Mouse (Mus musculus): ENCODE measurements around the gene Lmntd2. TPM values are rescaled to one million over a fixed set of nuclear protein-coding genes. Genes with fewer than 3 reads are reported as not detected.
A peak's percentile ranks its signal among the peaks of the same experiment; 100 is the strongest.

Gene Lmntd2
- polyA plus RNA-seq, 1 experiment from 2014 or later, result 3.3 TPM

DNA sequence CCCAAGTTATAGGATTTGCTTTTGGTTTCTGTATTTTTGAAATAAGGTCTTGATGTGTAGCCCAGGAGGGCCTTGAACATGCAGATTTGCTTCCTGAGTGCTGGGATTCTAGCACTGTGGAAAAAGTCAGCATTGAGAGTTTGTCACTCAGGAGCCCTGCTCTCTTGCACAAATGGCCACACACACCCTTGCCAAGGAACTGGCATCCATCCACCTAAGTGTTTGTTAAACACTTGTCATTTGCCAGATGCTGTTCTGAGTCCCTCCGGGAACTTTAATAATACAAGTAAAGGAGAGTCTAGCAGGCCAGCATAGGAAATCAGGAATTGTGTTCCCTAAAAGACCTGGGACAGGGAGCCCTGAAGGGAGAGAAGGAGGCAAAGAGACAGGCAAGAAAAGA lies 44.6 kb downstream of the Lmntd2 start:
- no peak overlapping the region for H3K9ac ChIP-seq (ENCODE audit: low read length)

DNA sequence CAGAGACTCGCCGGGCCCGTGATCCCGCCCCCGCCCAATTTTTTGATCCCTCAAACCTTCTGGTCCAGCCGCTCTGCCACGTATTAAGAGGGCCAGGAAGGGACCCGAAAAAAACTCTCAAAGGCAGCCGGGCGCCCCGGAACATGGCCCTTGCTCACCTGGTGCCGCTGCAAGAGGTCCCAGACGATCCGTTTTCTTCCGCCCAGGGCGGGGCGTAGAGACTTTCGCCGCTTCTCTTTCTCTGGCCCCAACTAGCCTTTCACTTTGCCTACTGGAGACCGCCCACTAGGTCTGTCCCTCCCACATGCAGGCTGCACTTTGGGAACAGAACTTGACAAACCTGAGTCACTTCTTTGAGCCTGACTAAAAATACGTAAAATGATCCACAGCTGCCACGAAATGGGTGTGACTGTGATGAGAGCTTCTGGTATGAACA lies 45.3 kb downstream of the Lmntd2 start:
- H3K27ac ChIP-seq (ENCODE audit: low read depth, low read length), result no peak overlapping the region
- DNase-seq (ENCODE audit: low spot score) (no peak), ATAC-seq (replicated peaks; ENCODE audit: low FRiP score) (no peak)
- H3K36me3 ChIP-seq (ENCODE audit: control insufficient read depth, insufficient read depth, low read length), result no peaks in the 10 kb centered on the region
- peak overlapping the region; percentile 69 for H3K9ac ChIP-seq (ENCODE audit: low read length)
- peak overlapping the region; percentile 63 for H3K4me2 ChIP-seq (ENCODE audit: low read depth, low read length, severe bottlenecking)
- 2% methylated on average over 22 of the region's 22 CpGs for WGBS
- H3K27me3 ChIP-seq (ENCODE audit: control insufficient read depth, insufficient read depth, low read length), result no peaks in the 10 kb centered on the region
- H3K4me1 ChIP-seq (replicated peaks; ENCODE audit: control insufficient read depth, insufficient read depth, low read length), result peaks cover 16% of the 10 kb centered on the region; the same call in 1 of the 2 replicates
- H3K4me3 ChIP-seq (ENCODE audit: low read depth, low read length), result peak overlapping the region; percentile 33
- H3K9me3 ChIP-seq (ENCODE audit: control insufficient read depth, low read length), result no peaks in the 10 kb centered on the region

More for the DNA sequence above, 44.6 kb downstream of the Lmntd2 start:
- 84% methylated on average over 1 of the region's 1 CpGs for WGBS
- Histone ChIP-seq H3K27me3 (ENCODE audit: control insufficient read depth, insufficient read depth, low read length) (no peaks in the 10 kb centered on the region), H3K9me3 (ENCODE audit: control insufficient read depth, low read length) (no peaks in the 10 kb centered on the region), H3K27ac (ENCODE audit: low read depth, low read length) (no peak overlapping the region), H3K36me3 (ENCODE audit: control insufficient read depth, insufficient read depth, low read length) (no peaks in the 10 kb centered on the region), H3K4me3 (ENCODE audit: low read depth, low read length) (no peak overlapping the region), H3K4me1 (replicated peaks; ENCODE audit: control insufficient read depth, insufficient read depth, low read length) (peaks cover 16% of the 10 kb centered on the region; the same call in 1 of the 2 replicates), H3K4me2 (ENCODE audit: low read depth, low read length, severe bottlenecking) (no peak overlapping the region)
- ATAC-seq (replicated peaks; ENCODE audit: low FRiP score), result no peak
- no peak for DNase-seq (ENCODE audit: low spot score)

DNA sequence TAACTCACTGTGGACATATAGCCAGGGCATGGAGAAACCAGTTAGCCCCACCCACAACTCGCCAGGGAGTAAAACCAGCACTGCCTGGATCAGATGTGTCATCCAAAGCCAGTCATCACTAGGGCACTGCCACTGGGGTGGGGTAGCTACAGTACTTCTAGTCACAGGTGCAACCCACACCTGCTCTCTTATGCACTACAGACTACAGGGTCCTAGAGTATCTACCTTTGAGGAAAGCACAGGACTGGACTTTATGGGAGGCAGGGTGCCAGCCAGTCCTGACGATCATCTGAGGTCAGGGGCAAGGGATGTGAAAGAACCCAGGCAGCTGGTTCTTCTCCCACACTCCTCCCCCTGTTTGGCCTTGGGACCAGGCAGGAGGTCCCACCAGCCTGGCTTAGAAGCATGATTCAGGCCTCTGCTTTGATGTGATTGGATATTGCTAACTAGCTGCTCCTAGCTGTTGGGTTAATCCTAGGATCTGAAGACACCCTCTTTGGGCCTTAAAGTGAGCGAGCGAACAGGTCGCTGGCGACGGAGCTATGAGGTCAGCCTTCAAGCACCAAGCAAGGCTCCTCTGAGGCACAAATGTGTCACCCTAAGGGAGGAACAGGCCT lies 45.9 kb downstream of the Lmntd2 start:
- no peak for DNase-seq (ENCODE audit: low spot score)
- peak overlapping the region; percentile 69 for H3K9ac ChIP-seq (ENCODE audit: low read length)
- WGBS, result 24% methylated on average over 7 of the region's 7 CpGs
- H3K27me3 ChIP-seq (ENCODE audit: control insufficient read depth, insufficient read depth, low read length), result no peaks in the 10 kb centered on the region
- H3K9me3 ChIP-seq (ENCODE audit: control insufficient read depth, low read length), result no peaks in the 10 kb centered on the region
- H3K36me3 ChIP-seq (ENCODE audit: control insufficient read depth, insufficient read depth, low read length), result no peaks in the 10 kb centered on the region
- no peak for ATAC-seq (replicated peaks; ENCODE audit: low FRiP score)
- H3K27ac ChIP-seq (ENCODE audit: low read depth, low read length), result no peak overlapping the region
- peaks cover 16% of the 10 kb centered on the region; the same call in 1 of the 2 replicates for H3K4me1 ChIP-seq (replicated peaks; ENCODE audit: control insufficient read depth, insufficient read depth, low read length)
- peak overlapping the region; percentile 33 for H3K4me3 ChIP-seq (ENCODE audit: low read depth, low read length)
- peak overlapping the region; percentile 63 for H3K4me2 ChIP-seq (ENCODE audit: low read depth, low read length, severe bottlenecking)

DNA sequence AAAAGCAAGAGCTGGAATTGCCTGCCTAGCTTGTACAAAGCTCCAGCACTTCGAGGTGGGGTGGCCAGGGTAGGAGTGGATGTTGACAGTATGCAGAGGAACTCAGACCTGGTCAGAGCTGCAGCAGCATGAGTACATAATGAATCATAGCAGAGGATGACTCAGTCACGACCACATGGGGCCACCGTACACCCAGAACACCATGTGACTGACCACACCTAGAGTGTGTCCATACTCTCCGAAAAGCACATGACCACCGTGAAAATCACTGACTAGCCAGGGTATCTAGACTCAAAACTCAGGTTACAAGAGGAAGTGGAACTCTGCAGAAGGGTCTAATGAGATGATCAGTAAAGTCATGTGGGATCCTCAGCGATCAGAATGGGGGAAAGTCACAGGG lies 49.0 kb downstream of the Lmntd2 start:
- no peaks in the 10 kb centered on the region for H3K27me3 ChIP-seq (ENCODE audit: control insufficient read depth, insufficient read depth, low read length)
- WGBS, result 91% methylated on average over 6 of the region's 6 CpGs
- H3K4me1 ChIP-seq (replicated peaks; ENCODE audit: control insufficient read depth, insufficient read depth, low read length), result peaks cover 14% of the 10 kb centered on the region; the same call in 1 of the 2 replicates
- no peak overlapping the region for H3K4me2 ChIP-seq (ENCODE audit: low read depth, low read length, severe bottlenecking)
- H3K9ac ChIP-seq (ENCODE audit: low read length), result no peak overlapping the region
- no peaks in the 10 kb centered on the region; the same call in 1 of the 2 replicates for H3K36me3 ChIP-seq (ENCODE audit: control insufficient read depth, insufficient read depth, low read length)
- DNase-seq (ENCODE audit: low spot score) (no peak), ATAC-seq (replicated peaks; ENCODE audit: low FRiP score) (no peak)
- H3K27ac ChIP-seq (ENCODE audit: low read depth, low read length), result no peak overlapping the region
- H3K4me3 ChIP-seq (ENCODE audit: low read depth, low read length), result no peak overlapping the region
- H3K9me3 ChIP-seq (ENCODE audit: control insufficient read depth, low read length), result no peaks in the 10 kb centered on the region

DNA sequence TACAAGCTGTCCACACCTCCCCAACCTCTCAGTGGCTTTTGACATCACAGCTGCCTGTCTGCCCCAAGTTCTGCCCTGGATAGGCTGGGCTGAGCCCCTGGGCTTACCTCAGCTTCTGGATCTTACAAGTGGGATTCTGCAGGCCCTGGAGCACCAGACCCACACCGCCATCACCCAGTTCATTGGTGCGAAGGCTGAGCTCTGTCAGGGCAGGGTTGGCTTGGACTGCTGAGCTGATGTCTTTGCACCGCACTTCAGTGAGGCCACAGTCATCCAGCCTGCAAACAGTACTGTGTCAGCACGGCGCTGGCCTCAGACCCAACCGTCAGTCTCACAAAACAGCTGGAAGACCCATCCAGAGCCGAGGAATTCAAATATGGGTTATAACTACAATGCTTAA lies 49.5 kb downstream of the Lmntd2 start:
- WGBS, result 93% methylated on average over 7 of the region's 7 CpGs

More for the DNA sequence above, 49.5 kb downstream of the Lmntd2 start:
- ATAC-seq (replicated peaks; ENCODE audit: low FRiP score) (no peak), DNase-seq (ENCODE audit: low spot score) (no peak)
- no peak overlapping the region for H3K9ac ChIP-seq (ENCODE audit: low read length)
- H3K27ac ChIP-seq (ENCODE audit: low read depth, low read length), result no peak overlapping the region
- H3K9me3 ChIP-seq (ENCODE audit: control insufficient read depth, low read length), result no peaks in the 10 kb centered on the region
- no peaks in the 10 kb centered on the region for H3K27me3 ChIP-seq (ENCODE audit: control insufficient read depth, insufficient read depth, low read length)
- peaks cover 14% of the 10 kb centered on the region; the same call in 1 of the 2 replicates for H3K4me1 ChIP-seq (replicated peaks; ENCODE audit: control insufficient read depth, insufficient read depth, low read length)
- H3K4me3 ChIP-seq (ENCODE audit: low read depth, low read length), result no peak overlapping the region
- H3K36me3 ChIP-seq (ENCODE audit: control insufficient read depth, insufficient read depth, low read length), result no peaks in the 10 kb centered on the region; the same call in 1 of the 2 replicates
- no peak overlapping the region for H3K4me2 ChIP-seq (ENCODE audit: low read depth, low read length, severe bottlenecking)

MicroRNAs within 50 kb of the gene (microRNA counts, 519-probe panel; counts per million panel counts)
- 5,209 counts per million, percentile 61 among the panel's probes with 10 or more counts for microRNA mmu-miR-210

Small RNAs within 50 kb of the gene (microRNA-seq; reads per million reads assigned to microRNA genes)
- 1,321 reads per million, percentile 71 among the genes with 10 or more reads in this experiment for gene Mir210 (ENCODE audit: insufficient number of aligned reads)

Other genes with a start within 250 kb of the Lmntd2 start
- gene Ifitm1, start 246.9 kb downstream of the Lmntd2 start, polyA plus RNA-seq (2014; fragmentation: Nextera tagmentation; extraction: Ambion mirVana), result 5.6 and 8.1 TPM in 2 replicates
- 9.4 and 9.7 TPM in 2 replicates for gene Ifitm3, start 203.3 kb downstream of the Lmntd2 start, polyA plus RNA-seq (2014; fragmentation: Nextera tagmentation; extraction: Ambion mirVana)
- gene Ifitm6, start 196.2 kb downstream of the Lmntd2 start, polyA plus RNA-seq (2014; fragmentation: Nextera tagmentation; extraction: Ambion mirVana), result not detected in 2 replicates
- not detected in 2 replicates for gene Gm17387, start 184.9 kb downstream of the Lmntd2 start, polyA plus RNA-seq (2014; fragmentation: Nextera tagmentation; extraction: Ambion mirVana)
- 22.3 and 23.5 TPM in 2 replicates for gene B4galnt4, start 153.0 kb downstream of the Lmntd2 start, polyA plus RNA-seq (2014; fragmentation: Nextera tagmentation; extraction: Ambion mirVana)
- 1.1 and 1.9 TPM in 2 replicates for gene Pkp3, start 135.9 kb downstream of the Lmntd2 start, polyA plus RNA-seq (2014; fragmentation: Nextera tagmentation; extraction: Ambion mirVana)
- 1.2 and 1.8 TPM in 2 replicates for gene Sigirr, start 113.5 kb downstream of the Lmntd2 start, polyA plus RNA-seq (2014; fragmentation: Nextera tagmentation; extraction: Ambion mirVana)
- 0.21 and 0.39 TPM in 2 replicates for gene Ano9, start 96.3 kb downstream of the Lmntd2 start, polyA plus RNA-seq (2014; fragmentation: Nextera tagmentation; extraction: Ambion mirVana)
- 70.9 and 75.3 TPM in 2 replicates for gene Ptdss2, start 91.7 kb downstream of the Lmntd2 start, polyA plus RNA-seq (2014; fragmentation: Nextera tagmentation; extraction: Ambion mirVana)
- gene Rnh1, start 41.2 kb downstream of the Lmntd2 start, polyA plus RNA-seq (2014; fragmentation: Nextera tagmentation; extraction: Ambion mirVana), result 56.7 and 65.2 TPM in 2 replicates
- gene Hras, start 20.1 kb downstream of the Lmntd2 start, polyA plus RNA-seq (2014; fragmentation: Nextera tagmentation; extraction: Ambion mirVana), result 87.5 and 116 TPM in 2 replicates
- 14.0 and 16.1 TPM in 2 replicates for gene Lrrc56, start 19.9 kb downstream of the Lmntd2 start, polyA plus RNA-seq (2014; fragmentation: Nextera tagmentation; extraction: Ambion mirVana)
- 47.4 and 49.3 TPM in 2 replicates for gene Rassf7, start 1.8 kb upstream of the Lmntd2 start, polyA plus RNA-seq (2014; fragmentation: Nextera tagmentation; extraction: Ambion mirVana)
- gene Phrf1, start 14.7 kb upstream of the Lmntd2 start, polyA plus RNA-seq (2014; fragmentation: Nextera tagmentation; extraction: Ambion mirVana), result 99.6 and 102 TPM in 2 replicates
- 0.57 and 1.2 TPM in 2 replicates for gene Irf7, start 52.4 kb upstream of the Lmntd2 start, polyA plus RNA-seq (2014; fragmentation: Nextera tagmentation; extraction: Ambion mirVana)
- gene Cdhr5, start 62.7 kb upstream of the Lmntd2 start, polyA plus RNA-seq (2014; fragmentation: Nextera tagmentation; extraction: Ambion mirVana), result not detected in 2 replicates
- gene Sct, start 65.1 kb upstream of the Lmntd2 start, polyA plus RNA-seq (2014; fragmentation: Nextera tagmentation; extraction: Ambion mirVana), result 2.5 TPM in 2 replicates
- 0.24 and 0.43 TPM in 2 replicates for gene Drd4, start 77.9 kb upstream of the Lmntd2 start, polyA plus RNA-seq (2014; fragmentation: Nextera tagmentation; extraction: Ambion mirVana)
- 74.2 and 80.8 TPM in 2 replicates for gene Deaf1, start 113.6 kb upstream of the Lmntd2 start, polyA plus RNA-seq (2014; fragmentation: Nextera tagmentation; extraction: Ambion mirVana)
- gene Tmem80, start 113.7 kb upstream of the Lmntd2 start, polyA plus RNA-seq (2014; fragmentation: Nextera tagmentation; extraction: Ambion mirVana), result 33.2 and 33.5 TPM in 2 replicates
- gene Eps8l2, start 124.8 kb upstream of the Lmntd2 start, polyA plus RNA-seq (2014; fragmentation: Nextera tagmentation; extraction: Ambion mirVana), result 2.5 and 3.3 TPM in 2 replicates
- 384 and 400 TPM in 2 replicates for gene Taldo1, start 178.1 kb upstream of the Lmntd2 start, polyA plus RNA-seq (2014; fragmentation: Nextera tagmentation; extraction: Ambion mirVana)
- gene Gatd1, start 200.1 kb upstream of the Lmntd2 start, polyA plus RNA-seq (2014; fragmentation: Nextera tagmentation; extraction: Ambion mirVana), result 42.9 and 46.6 TPM in 2 replicates
- gene Cend1, start 215.4 kb upstream of the Lmntd2 start, polyA plus RNA-seq (2014; fragmentation: Nextera tagmentation; extraction: Ambion mirVana), result 4.1 and 5.4 TPM in 2 replicates
- gene Slc25a22, start 223.8 kb upstream of the Lmntd2 start, polyA plus RNA-seq (2014; fragmentation: Nextera tagmentation; extraction: Ambion mirVana), result 43.2 and 46.0 TPM in 2 replicates
- 22.3 TPM in 2 replicates for gene Pidd1, start 229.9 kb upstream of the Lmntd2 start, polyA plus RNA-seq (2014; fragmentation: Nextera tagmentation; extraction: Ambion mirVana)
- gene Rplp2, start 233.3 kb upstream of the Lmntd2 start, polyA plus RNA-seq (2014; fragmentation: Nextera tagmentation; extraction: Ambion mirVana), result 935 and 968 TPM in 2 replicates
- gene Pnpla2, start 241.1 kb upstream of the Lmntd2 start, polyA plus RNA-seq (2014; fragmentation: Nextera tagmentation; extraction: Ambion mirVana), result 16.9 and 17.9 TPM in 2 replicates
- 3.6 and 5.9 TPM in 2 replicates for gene Cracr2b, start 247.0 kb upstream of the Lmntd2 start, polyA plus RNA-seq (2014; fragmentation: Nextera tagmentation; extraction: Ambion mirVana)